Mouse (Mus musculus) ES-Bruce4 (cell line): ENCODE results near the gene Heatr6.

Experiments used
- CTCF ChIP-seq: IDR thresholded peaks from one replicate; pipeline ENCODE4 v1.8.1; 2011; ENCODE audit warnings: low read depth, low read length
- EP300 ChIP-seq: IDR thresholded peaks from 2 replicates; pipeline ENCODE4 v1.6.1; 2011; ENCODE audit warnings: low read depth, low read length; ENCODE audit not compliant: insufficient read depth
- POLR2A ChIP-seq: IDR thresholded peaks from one replicate; pipeline ENCODE4 v1.8.1; 2011; ENCODE audit warnings: low read length; ENCODE audit not compliant: insufficient read depth

DNA sequence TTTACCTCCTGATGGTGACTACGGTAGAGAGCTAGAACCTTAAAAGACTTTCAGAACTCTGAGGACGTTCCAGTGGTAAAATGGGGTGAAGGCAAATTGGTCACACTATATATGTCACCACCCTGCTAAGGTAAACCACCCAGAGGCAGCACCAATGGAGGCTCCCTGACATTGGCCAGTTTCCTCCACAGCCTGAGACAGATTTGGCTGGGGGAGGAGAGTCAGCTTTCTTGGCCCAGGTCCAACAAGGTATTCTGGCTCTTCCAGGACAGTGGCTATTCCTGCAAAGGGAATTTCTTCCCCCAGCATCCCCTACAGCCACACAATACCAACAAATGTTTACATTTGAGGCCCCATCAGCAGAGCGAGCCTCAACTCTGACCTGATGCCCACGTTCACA, 64.5 kb downstream of the Heatr6 start:
- TF ChIP-seq CTCF (no peak), POLR2A (no peak), EP300 (no peak)
